Mouse (Mus musculus): ENCODE results near the gene Wapl. TPM values are rescaled to one million over a fixed set of nuclear protein-coding genes. Genes with fewer than 3 reads are reported as not detected.

The Wapl gene
- polyA plus RNA-seq, 1 experiment from 2014 or later: 24.9 TPM

DNA sequence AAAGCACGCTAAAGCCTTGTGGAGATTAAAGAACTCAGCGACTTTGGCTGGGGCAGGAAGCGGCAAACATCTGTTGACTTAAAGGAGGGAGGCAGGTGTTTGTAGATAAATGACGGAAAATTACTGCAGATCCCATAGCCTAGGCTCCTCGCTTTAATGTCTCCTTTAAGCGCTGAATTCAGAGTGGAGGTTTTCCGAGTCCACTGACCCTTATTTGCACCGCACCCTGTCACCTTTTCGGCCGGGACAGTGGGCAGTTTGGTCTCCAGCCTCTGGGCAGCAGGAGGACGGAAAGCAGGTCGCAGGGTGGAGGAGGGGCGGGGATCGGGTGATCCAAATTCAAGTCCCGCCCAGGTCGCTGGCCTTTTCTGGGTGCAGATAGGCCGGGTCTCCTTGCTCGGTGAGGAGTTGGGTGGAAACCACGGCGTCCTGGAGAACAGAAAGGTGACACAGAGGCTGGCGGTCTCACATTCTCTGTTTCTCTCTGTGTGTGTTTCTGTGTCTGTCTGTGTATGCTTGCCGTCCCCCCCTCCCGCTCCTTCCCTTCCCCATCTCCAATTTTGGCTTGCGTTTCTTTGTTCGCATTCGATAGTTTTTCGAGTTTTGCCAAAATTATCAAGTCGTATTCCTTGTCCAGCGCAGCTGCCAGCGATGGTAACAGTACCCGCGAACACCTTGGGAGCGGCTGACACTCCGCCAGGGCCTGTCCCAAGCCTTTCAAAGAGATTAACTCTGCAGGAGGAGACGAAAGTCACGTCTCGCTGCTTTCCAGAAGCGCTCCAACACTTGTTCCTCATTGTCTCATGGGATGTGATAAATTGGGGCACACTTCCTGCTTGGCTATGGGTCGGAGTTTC is 11.9 kb upstream of the Wapl start:
- H3K4me3 ChIP-seq (replicated peaks): peak overlapping the region; percentile 66
- no peaks in the 10 kb centered on the region for H3K9me3 ChIP-seq (replicated peaks)
- H3K27me3 ChIP-seq: no peaks in the 10 kb centered on the region
- peak overlapping the region; percentile 100 for H3K27ac ChIP-seq
- peak; percentile 82 for ATAC-seq (ENCODE audit: low read depth)
- H3K4me1 ChIP-seq (replicated peaks): peaks cover 57% of the 10 kb centered on the region
- WGBS (ENCODE audit: insufficient replicate concordance): under 1% methylated on average over 39 of the region's 39 CpGs
- H3K9ac ChIP-seq: peak overlapping the region; percentile 86
- H3K4me2 ChIP-seq: peak overlapping the region; percentile 95
- peak; percentile 73 for DNase-seq
- no peaks in the 10 kb centered on the region for H3K36me3 ChIP-seq

- DNase-seq (no peak), ATAC-seq (ENCODE audit: low read depth) (no peak)
- Histone ChIP-seq H3K4me1 (replicated peaks) (peaks cover 54% of the 10 kb centered on the region), H3K9me3 (replicated peaks) (no peaks in the 10 kb centered on the region), H3K4me3 (replicated peaks) (peak overlapping the region; percentile 66), H3K9ac (peak overlapping the region; percentile 86), H3K27ac (peak overlapping the region; percentile 100), H3K36me3 (no peaks in the 10 kb centered on the region), H3K27me3 (no peaks in the 10 kb centered on the region), H3K4me2 (peak overlapping the region; percentile 95)
- WGBS (ENCODE audit: insufficient replicate concordance): 21% methylated on average over 4 of the region's 4 CpGs
These were observed 11.3 kb upstream of the Wapl start for GRCm38 (mm10) chr14:34662478-34662826.

DNA sequence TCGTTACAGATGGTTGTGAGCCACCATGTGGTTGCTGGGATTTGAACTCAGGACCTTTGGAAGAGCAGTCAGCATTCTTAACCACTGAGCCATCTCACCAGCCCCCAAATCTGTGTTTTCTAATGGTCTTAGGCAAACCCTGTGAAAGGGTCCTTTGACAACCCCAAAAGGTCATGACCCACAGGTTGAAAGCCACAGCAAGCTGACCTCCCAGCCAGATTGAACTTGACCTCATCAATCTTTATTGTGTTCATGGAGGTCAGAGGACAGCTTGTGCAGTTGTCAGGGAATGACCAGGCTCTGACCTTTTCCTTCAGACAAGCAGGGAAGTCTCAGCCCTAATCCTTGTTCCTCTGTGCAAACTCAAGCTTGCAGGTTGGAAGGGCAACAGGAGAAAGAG is 10.3 kb upstream of the Wapl start:
- 84% methylated on average over 1 of the region's 1 CpGs for WGBS (ENCODE audit: insufficient replicate concordance)
- DNase-seq (no peak), ATAC-seq (ENCODE audit: low read depth) (no peak)
- H3K9me3 ChIP-seq (replicated peaks): no peaks in the 10 kb centered on the region
- peak overlapping the region; percentile 86; the same call in 1 of the 2 replicates for H3K9ac ChIP-seq
- H3K27me3 ChIP-seq: no peaks in the 10 kb centered on the region
- H3K4me3 ChIP-seq (replicated peaks): peak overlapping the region; percentile 66; the same call in 1 of the 2 replicates
- H3K36me3 ChIP-seq: no peaks in the 10 kb centered on the region
- peak overlapping the region; percentile 100; the same call in 1 of the 2 replicates for H3K27ac ChIP-seq
- peak overlapping the region; percentile 95 for H3K4me2 ChIP-seq
- peaks cover 52% of the 10 kb centered on the region for H3K4me1 ChIP-seq (replicated peaks)

- no peak overlapping the region for H3K9ac ChIP-seq
- H3K4me3 ChIP-seq (replicated peaks): no peak overlapping the region
- peak overlapping the region; percentile 38; the same call in 1 of the 2 replicates for H3K27ac ChIP-seq
- H3K4me2 ChIP-seq: no peak overlapping the region
- DNase-seq: no peak
- WGBS (ENCODE audit: insufficient replicate concordance): 9% methylated on average over 3 of the region's 3 CpGs
- H3K36me3 ChIP-seq: no peaks in the 10 kb centered on the region
- H3K27me3 ChIP-seq: no peaks in the 10 kb centered on the region
- H3K9me3 ChIP-seq (replicated peaks): no peaks in the 10 kb centered on the region
- peaks cover 46% of the 10 kb centered on the region for H3K4me1 ChIP-seq (replicated peaks)
- ATAC-seq (ENCODE audit: low read depth): no peak
These were observed 4.6 kb upstream of the Wapl start for GRCm38 (mm10) chr14:34669082-34669481.

DNA sequence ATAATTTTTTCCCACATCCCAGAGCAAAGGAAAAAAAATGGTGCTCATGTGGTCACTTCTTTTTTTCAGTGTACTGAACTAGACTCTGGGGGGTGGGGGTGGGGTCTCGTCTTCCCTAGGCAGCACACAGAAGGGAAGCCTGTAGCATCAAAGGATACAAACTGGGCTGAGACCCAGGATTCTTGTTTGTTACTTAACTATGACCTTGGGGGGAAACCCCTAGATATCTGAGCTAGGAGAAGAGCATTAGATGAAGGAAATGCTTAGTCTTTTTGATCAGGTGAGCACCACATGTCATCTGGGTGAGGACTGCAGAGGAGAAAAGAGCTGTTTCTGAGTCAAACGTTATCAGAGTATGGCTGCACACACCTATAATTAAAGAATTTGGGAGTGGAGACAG is 3.5 kb upstream of the Wapl start:
- WGBS (ENCODE audit: insufficient replicate concordance): 48% methylated on average over 2 of the region's 2 CpGs
- DNase-seq: no peak
- no peaks in the 10 kb centered on the region for H3K27me3 ChIP-seq
- H3K4me2 ChIP-seq: no peak overlapping the region
- H3K4me3 ChIP-seq (replicated peaks): no peak overlapping the region
- no peak overlapping the region for H3K9ac ChIP-seq
- no peaks in the 10 kb centered on the region for H3K9me3 ChIP-seq (replicated peaks)
- peaks cover 41% of the 10 kb centered on the region for H3K4me1 ChIP-seq (replicated peaks)
- peak overlapping the region; percentile 25 for H3K27ac ChIP-seq
- no peak for ATAC-seq (ENCODE audit: low read depth)
- no peaks in the 10 kb centered on the region for H3K36me3 ChIP-seq

GRCm38 (mm10) chr14:34674229-34674791 is 582 bp downstream of the Wapl start:
- DNase-seq (peak; percentile 57), ATAC-seq (ENCODE audit: low read depth) (peak; percentile 49)
- under 1% methylated on average over 52 of the region's 52 CpGs for WGBS (ENCODE audit: insufficient replicate concordance)
- Histone ChIP-seq H3K27ac (peak overlapping the region; percentile 97), H3K36me3 (peaks cover 23% of the 10 kb centered on the region), H3K4me2 (peak overlapping the region; percentile 67), H3K27me3 (no peaks in the 10 kb centered on the region), H3K9me3 (replicated peaks) (no peaks in the 10 kb centered on the region), H3K4me1 (replicated peaks) (peaks cover 53% of the 10 kb centered on the region), H3K9ac (peak overlapping the region; percentile 99), H3K4me3 (replicated peaks) (peak overlapping the region; percentile 97)

DNA sequence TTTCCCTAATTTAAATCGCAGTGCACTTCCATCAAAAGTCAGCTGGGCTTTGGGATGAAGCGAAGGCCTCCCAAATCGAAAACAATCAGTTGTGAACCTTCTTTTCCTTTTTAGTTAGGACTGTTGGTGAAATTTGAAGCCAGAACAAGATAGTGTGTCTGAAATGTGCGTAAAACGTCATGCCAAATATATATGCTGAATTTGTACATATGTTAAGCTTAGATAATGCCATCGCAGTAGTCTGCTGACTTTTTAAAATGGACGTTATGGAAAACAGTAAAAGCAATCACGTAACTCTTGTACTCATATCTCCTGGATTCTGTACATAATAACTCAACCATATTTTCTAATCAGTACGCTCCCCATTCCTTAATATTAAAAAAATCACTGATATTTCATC is 1.2 kb downstream of the Wapl start:
- peak overlapping the region; percentile 67 for H3K4me2 ChIP-seq
- no peaks in the 10 kb centered on the region for H3K27me3 ChIP-seq
- peaks cover 27% of the 10 kb centered on the region for H3K36me3 ChIP-seq
- no peaks in the 10 kb centered on the region for H3K9me3 ChIP-seq (replicated peaks)
- DNase-seq (no peak), ATAC-seq (ENCODE audit: low read depth) (no peak)
- peak overlapping the region; percentile 99 for H3K9ac ChIP-seq
- 9% methylated on average over 9 of the region's 9 CpGs for WGBS (ENCODE audit: insufficient replicate concordance)
- peaks cover 47% of the 10 kb centered on the region for H3K4me1 ChIP-seq (replicated peaks)
- H3K4me3 ChIP-seq (replicated peaks): peak overlapping the region; percentile 97
- peak overlapping the region; percentile 97 for H3K27ac ChIP-seq

DNA sequence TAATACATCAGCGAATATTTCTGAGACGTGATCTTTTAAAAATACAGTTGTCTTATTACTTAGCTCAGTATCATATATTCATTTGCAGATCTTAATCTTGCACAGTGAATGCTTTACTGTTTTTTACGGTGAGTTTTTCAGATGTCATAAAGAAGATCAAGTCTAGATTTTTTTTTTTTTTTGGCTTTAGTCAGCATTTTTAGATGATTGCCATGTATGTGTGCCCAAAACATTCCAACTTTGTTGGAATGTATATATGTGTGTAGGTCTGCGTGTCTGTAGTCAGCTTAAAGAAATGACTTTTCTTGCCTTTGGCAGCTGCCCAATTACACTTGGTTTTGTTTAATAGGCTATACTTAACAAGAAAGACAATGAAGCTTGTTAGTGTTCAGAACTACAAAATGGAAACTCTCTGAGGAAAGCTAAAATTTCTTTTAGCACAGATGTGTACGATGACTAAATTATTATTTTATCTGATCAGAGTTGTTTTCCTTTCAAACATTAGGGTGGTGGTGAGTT is 1.7 kb downstream of the Wapl start:
- Histone ChIP-seq H3K4me3 (replicated peaks) (peak overlapping the region; percentile 97), H3K4me1 (replicated peaks) (peaks cover 42% of the 10 kb centered on the region), H3K27ac (no peak overlapping the region), H3K27me3 (no peaks in the 10 kb centered on the region), H3K4me2 (peak overlapping the region; percentile 61), H3K9ac (peak overlapping the region; percentile 60), H3K9me3 (replicated peaks) (no peaks in the 10 kb centered on the region), H3K36me3 (peaks cover 30% of the 10 kb centered on the region)
- DNase-seq (no peak), ATAC-seq (ENCODE audit: low read depth) (no peak)
- WGBS (ENCODE audit: insufficient replicate concordance): 45% methylated on average over 5 of the region's 5 CpGs

DNA sequence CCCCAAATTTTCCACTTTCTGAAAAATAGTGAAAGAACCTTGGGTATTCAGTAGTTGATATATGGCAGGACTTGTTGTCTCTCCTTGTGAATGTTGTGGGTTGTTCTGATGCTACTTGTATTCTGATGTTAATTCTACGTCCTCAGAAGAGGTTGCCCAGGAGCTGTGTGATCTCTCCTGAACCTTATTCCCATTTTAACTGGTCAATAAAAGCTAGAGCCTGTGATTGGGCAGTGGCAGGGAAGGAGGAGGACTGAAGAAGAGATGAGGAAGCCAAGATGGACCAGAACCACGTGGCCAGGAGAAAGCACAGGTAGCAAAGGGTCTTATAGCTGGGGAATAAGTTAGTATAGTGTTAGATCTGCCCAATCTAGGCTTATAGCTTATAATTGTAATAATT is 7.1 kb downstream of the Wapl start:
- Histone ChIP-seq H3K4me3 (replicated peaks) (no peak overlapping the region), H3K9me3 (replicated peaks) (no peaks in the 10 kb centered on the region), H3K4me2 (no peak overlapping the region), H3K4me1 (replicated peaks) (peaks cover 53% of the 10 kb centered on the region), H3K9ac (no peak overlapping the region), H3K27me3 (no peaks in the 10 kb centered on the region), H3K27ac (peak overlapping the region; percentile 43; the same call in 1 of the 2 replicates), H3K36me3 (peaks cover 64% of the 10 kb centered on the region)
- no peak for DNase-seq
- WGBS (ENCODE audit: insufficient replicate concordance): 86% methylated on average over 2 of the region's 2 CpGs
- ATAC-seq (ENCODE audit: low read depth): no peak

DNA sequence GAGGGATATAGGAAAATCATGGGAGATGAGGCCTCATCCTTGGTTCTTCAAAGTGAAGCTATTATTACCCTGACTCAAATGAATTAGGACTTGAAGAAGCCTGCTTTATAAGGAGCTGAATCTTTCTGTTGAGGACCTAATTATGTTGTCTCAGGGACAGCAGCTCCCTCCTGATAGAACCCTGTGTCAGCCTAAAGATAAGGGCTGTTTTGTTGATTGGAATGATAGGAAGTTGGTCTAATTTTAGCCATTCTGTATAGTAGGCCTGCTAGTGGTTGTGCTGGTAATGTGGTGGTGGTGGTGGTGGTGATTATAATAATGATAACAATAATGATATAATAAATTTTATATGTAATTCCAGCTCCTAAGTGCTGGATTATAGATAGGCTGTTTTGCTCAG is 11.3 kb downstream of the Wapl start:
- ATAC-seq (ENCODE audit: low read depth) (peak; percentile 69), DNase-seq (no peak)
- peaks cover 47% of the 10 kb centered on the region for H3K4me1 ChIP-seq (replicated peaks)
- no peak overlapping the region for H3K9ac ChIP-seq
- no peaks in the 10 kb centered on the region for H3K27me3 ChIP-seq
- H3K36me3 ChIP-seq: peaks cover 53% of the 10 kb centered on the region
- H3K27ac ChIP-seq: no peak overlapping the region
- no peaks in the 10 kb centered on the region for H3K9me3 ChIP-seq (replicated peaks)
- H3K4me2 ChIP-seq: no peak overlapping the region
- H3K4me3 ChIP-seq (replicated peaks): no peak overlapping the region

DNA sequence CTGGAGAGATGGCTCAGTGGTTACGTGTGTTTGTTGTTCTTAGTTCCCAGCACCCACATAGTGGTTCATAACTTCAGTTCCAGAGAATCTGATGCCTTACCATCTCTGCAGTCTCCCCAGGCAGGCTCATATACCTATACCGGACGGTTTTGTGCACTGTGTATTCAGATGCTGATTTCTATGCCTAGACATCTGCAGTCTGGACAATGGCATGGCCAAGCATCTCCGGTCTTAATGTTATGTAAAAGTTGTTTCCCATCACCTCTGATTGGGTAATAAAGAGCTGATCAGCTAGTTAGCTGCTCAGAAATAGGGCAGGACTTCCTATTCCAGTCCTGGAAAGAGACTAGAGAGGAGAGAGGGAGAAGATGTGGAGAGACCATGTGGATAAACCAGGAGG is 20.2 kb downstream of the Wapl start:
- Histone ChIP-seq H3K4me2 (no peak overlapping the region), H3K9ac (no peak overlapping the region), H3K9me3 (replicated peaks) (no peaks in the 10 kb centered on the region), H3K27ac (no peak overlapping the region), H3K4me3 (replicated peaks) (no peak overlapping the region), H3K4me1 (replicated peaks) (no peaks in the 10 kb centered on the region), H3K36me3 (peaks cover 66% of the 10 kb centered on the region), H3K27me3 (no peaks in the 10 kb centered on the region)
- 94% methylated on average over 4 of the region's 4 CpGs for WGBS (ENCODE audit: insufficient replicate concordance)
- no peak for DNase-seq
- no peak for ATAC-seq (ENCODE audit: low read depth)
